ENCODE assay signal across 35 mouse cellular contexts in the genomic region with DNA sequence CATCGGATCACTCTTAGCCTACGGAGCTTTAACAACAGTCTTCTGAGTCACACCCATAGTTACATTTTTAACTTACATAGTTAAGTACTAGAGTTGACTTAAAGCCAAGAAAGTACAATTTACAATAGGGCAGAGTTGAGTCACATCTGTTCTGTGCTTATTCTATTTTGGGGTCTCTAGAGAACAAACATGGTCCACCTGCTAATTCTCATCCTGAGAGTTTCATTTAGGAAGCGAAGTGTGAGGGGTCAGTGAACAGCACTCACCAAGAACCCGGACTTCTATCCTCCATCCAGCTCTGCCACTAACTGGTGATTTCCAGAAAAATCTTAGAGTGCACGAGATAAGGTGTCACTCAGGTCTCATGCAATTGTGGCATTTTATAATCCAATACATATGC.
"Had no signal": no experiment of that assay in that cellular context is flagged by ENCODE, and none has a peak within 500 bp of the region (broad histone marks: within the 10 kb centered on the region; RNA-seq: fewer than 3 reads in every experiment).

No protein-coding gene starts in this region.

- H3K27me3 ChIP-seq: heart, embryonic 12.5 days; heart, embryonic 13.5 days; heart, embryonic 15.5 days; hindbrain, embryonic 15.5 days; intestine, embryonic 15.5 days; kidney, embryonic 15.5 days had no signal

- H3K27ac ChIP-seq: heart, embryonic 13.5 days; heart, embryonic 15.5 days; hindbrain, embryonic 10.5 days; hindbrain, embryonic 12.5 days; hindbrain, embryonic 13.5 days; hindbrain, embryonic 14.5 days; hindbrain, embryonic 15.5 days; hindbrain, postnatal 0 days; intestine, embryonic 15.5 days; kidney, embryonic 15.5 days; kidney, postnatal 0 days; layer of hippocampus, adult 2 months; left cerebral cortex, adult 2 months had no signal

- H3K4me3 ChIP-seq: heart, embryonic 12.5 days; heart, embryonic 13.5 days; heart, embryonic 15.5 days; hindbrain, embryonic 10.5 days; hindbrain, embryonic 12.5 days; hindbrain, embryonic 13.5 days; hindbrain, embryonic 15.5 days; intestine, embryonic 15.5 days; kidney, embryonic 15.5 days; left cerebral cortex, adult 2 months had no signal

- H3K9me3 ChIP-seq: heart, embryonic 12.5 days; heart, embryonic 13.5 days; heart, embryonic 15.5 days; hindbrain, embryonic 10.5 days; hindbrain, embryonic 12.5 days; hindbrain, embryonic 13.5 days; hindbrain, embryonic 15.5 days; intestine, embryonic 15.5 days; kidney, embryonic 15.5 days had no signal

- H3K36me3 ChIP-seq: heart, embryonic 12.5 days; heart, embryonic 15.5 days; hindbrain, embryonic 10.5 days; hindbrain, embryonic 12.5 days; hindbrain, embryonic 13.5 days; hindbrain, embryonic 15.5 days; intestine, embryonic 15.5 days; kidney, embryonic 15.5 days had no signal

- H3K9ac ChIP-seq: heart, embryonic 12.5 days; heart, embryonic 13.5 days; heart, embryonic 15.5 days; hindbrain, embryonic 12.5 days; hindbrain, embryonic 13.5 days; hindbrain, embryonic 14.5 days; hindbrain, embryonic 15.5 days; intestine, embryonic 15.5 days; kidney, embryonic 15.5 days had no signal

- DNase-seq: heart, postnatal 10 days; heart, postnatal 14 days; heart, postnatal 36 days; heart, postnatal 4 days; kidney, adult 11 months; kidney, adult 18-20 months; kidney, adult 2 months; kidney, adult 8-10 months; kidney, adult 9 months; kidney, postnatal 10 days; kidney, postnatal 14 days; kidney, postnatal 25 days; kidney, postnatal 36 days; kidney, postnatal 4 days; layer of hippocampus, adult 9-11 months; layer of hippocampus, postnatal 36 days had no signal

- H3K4me2 ChIP-seq: heart, embryonic 11.5 days; heart, embryonic 12.5 days; heart, embryonic 13.5 days; heart, embryonic 15.5 days; hindbrain, embryonic 12.5 days; intestine, embryonic 15.5 days; kidney, embryonic 15.5 days had no signal

- ATAC-seq: hindbrain, embryonic 16.5 days; hindbrain, postnatal 0 days; inflammation-experienced regulatory T-cells, adult 6 months; intestine, embryonic 15.5 days; intestine, embryonic 16.5 days; intestine, postnatal 0 days had no signal
